Mouse (Mus musculus) midbrain, embryonic 12.5 days (tissue): ENCODE results near the gene Nt5c1a. TPM values are rescaled to one million over a fixed set of nuclear protein-coding genes. Genes with fewer than 3 reads are reported as not detected.

Experiments used
- ATAC-seq: fragments of 200-750 bp; cut with Nextera tagmentation; 2 replicates; pipeline ENCODE4 v1.8.0; 2017; ENCODE audit warnings: low read depth, moderate TSS enrichment, moderate library complexity; ENCODE audit not compliant: low FRiP score
- H3K27ac ChIP-seq: fragments of 300-500 bp; sonication (generic); replicated peaks from 2 replicates; pipeline ENCODE4 v1.5.1; 2016; ENCODE audit warnings: mild to moderate bottlenecking
- H3K27me3 ChIP-seq: fragments of 300-500 bp; sonication (generic); 2 replicates; pipeline ENCODE4 v1.6.1; 2016; ENCODE audit warnings: mild to moderate bottlenecking
- H3K36me3 ChIP-seq: fragments of 300-500 bp; sonication (generic); 2 replicates; pipeline ENCODE4 v1.6.1; 2016
- H3K4me1 ChIP-seq: fragments of 300-500 bp; sonication (generic); 2 replicates; pipeline ENCODE4 v1.6.1; 2016
- H3K4me2 ChIP-seq: fragments of 300-500 bp; sonication (generic); replicated peaks from 2 replicates; pipeline ENCODE4 v1.6.1; 2016; ENCODE audit warnings: mild to moderate bottlenecking, moderate library complexity
- H3K4me3 ChIP-seq: fragments of 300-500 bp; sonication (generic); 2 replicates; pipeline ENCODE4 v1.5.1; 2016; ENCODE audit warnings: mild to moderate bottlenecking
- H3K9ac ChIP-seq: fragments of 300-500 bp; sonication (generic); replicated peaks from 2 replicates; pipeline ENCODE4 v1.6.1; 2016; ENCODE audit warnings: mild to moderate bottlenecking, moderate library complexity
- H3K9me3 ChIP-seq: fragments of 300-500 bp; sonication (generic); 2 replicates; pipeline ENCODE4 v1.6.1; 2016; ENCODE audit warnings: mild to moderate bottlenecking
- WGBS: fragments of 180-500 bp; shearing (Covaris S2); methylation state at CpG from one replicate; pipeline ENCODE4 v1.1.7; 2016; 5-methylcytosine and 5-hydroxymethylcytosine counted together
- polyA plus RNA-seq: library from polyadenylated mRNA; unstranded; fragments of >200 nt; fragmentation: Nextera tagmentation; extraction: Ambion mirVana; gene quantifications from 2 replicates; pipeline ENCODE4 v1.2.1, GENCODE M21; 2016

Gene Nt5c1a
- polyA plus RNA-seq, 1 experiment from 2014 or later: not detected

- Histone ChIP-seq H3K9ac (no peak overlapping the region), H3K4me1 (peaks cover 26% of the 10 kb centered on the region), H3K27me3 (peaks cover 88% of the 10 kb centered on the region), H3K4me2 (no peak overlapping the region), H3K9me3 (no peaks in the 10 kb centered on the region; the same call in 1 of the 2 replicates), H3K36me3 (no peaks in the 10 kb centered on the region), H3K4me3 (no peak overlapping the region), H3K27ac (no peak overlapping the region)
- no peak for ATAC-seq
- WGBS: 71% methylated on average over 9 of the region's 9 CpGs
These were observed 34.6 kb downstream of the Nt5c1a start for GRCm38 (mm10) chr4:123235835-123236430.

GRCm38 (mm10) chr4:123236431-123237031 is 35.2 kb downstream of the Nt5c1a start:
- WGBS: 91% methylated on average over 13 of the region's 13 CpGs
- Histone ChIP-seq H3K4me2 (no peak overlapping the region), H3K4me1 (peaks cover 26% of the 10 kb centered on the region), H3K27ac (no peak overlapping the region), H3K36me3 (no peaks in the 10 kb centered on the region), H3K9me3 (no peaks in the 10 kb centered on the region; the same call in 1 of the 2 replicates), H3K9ac (no peak overlapping the region), H3K27me3 (peaks cover 92% of the 10 kb centered on the region), H3K4me3 (no peak overlapping the region)
- ATAC-seq: no peak

- 60% methylated on average over 6 of the region's 6 CpGs for WGBS
- H3K4me1 ChIP-seq: peaks cover 26% of the 10 kb centered on the region
- no peak overlapping the region for H3K27ac ChIP-seq
- no peak overlapping the region for H3K4me2 ChIP-seq
- no peak for ATAC-seq
- peaks cover 84% of the 10 kb centered on the region for H3K27me3 ChIP-seq
- H3K36me3 ChIP-seq: no peaks in the 10 kb centered on the region
- no peak overlapping the region for H3K4me3 ChIP-seq
- H3K9ac ChIP-seq: no peak overlapping the region
- H3K9me3 ChIP-seq: no peaks in the 10 kb centered on the region; the same call in 1 of the 2 replicates
These were observed 36.3 kb downstream of the Nt5c1a start for GRCm38 (mm10) chr4:123237386-123238266.

DNA sequence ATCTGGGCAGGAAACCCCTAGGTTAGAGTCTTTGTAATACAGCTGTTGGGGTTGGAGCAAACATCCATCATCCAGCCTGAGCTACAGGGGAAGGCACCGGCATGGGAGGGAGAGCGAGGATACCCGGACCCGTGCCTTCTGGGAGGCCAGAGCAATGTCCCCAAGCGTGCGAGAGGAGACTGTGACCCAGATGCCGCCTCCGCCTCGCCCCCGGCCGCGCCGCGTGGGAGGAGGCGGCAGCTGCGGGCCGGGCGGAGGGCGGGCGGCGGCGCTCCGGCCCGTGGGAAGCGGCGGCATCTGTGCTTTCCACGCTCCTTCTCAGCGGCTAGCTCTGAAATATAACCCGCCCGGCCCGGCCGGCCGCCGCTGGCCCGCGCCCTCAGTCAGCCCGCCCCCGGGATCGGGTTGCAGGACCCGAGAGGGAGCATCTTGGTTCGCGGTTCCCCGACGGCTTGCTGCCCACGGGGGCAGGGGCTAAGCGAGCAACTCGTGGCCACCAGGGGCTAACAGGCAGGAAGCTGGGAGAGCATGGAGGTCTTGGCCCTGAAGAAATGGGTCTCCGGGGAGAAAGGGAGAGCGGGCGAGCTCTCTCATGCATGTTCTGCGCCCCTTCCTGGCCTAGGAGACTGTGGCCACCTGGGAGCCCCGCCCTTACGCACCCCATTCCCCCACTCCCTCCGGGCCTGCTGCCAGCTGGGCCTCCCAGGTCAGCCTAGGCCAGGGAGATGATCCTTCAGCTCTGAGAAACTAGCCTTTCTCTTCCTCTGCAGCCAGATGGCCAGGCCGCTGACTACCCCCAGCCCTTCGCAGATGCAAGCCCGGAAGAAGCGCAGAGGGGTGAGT is 38.3 kb downstream of the Nt5c1a start:
- H3K4me1 ChIP-seq: peaks cover 19% of the 10 kb centered on the region
- H3K9ac ChIP-seq: 0 out of 2 replicates have a peak overlapping the region, but pooled peaks have one; percentile 12
- peak; percentile 58 for ATAC-seq
- H3K27ac ChIP-seq: no peak overlapping the region
- H3K4me2 ChIP-seq: peak overlapping the region; percentile 57
- WGBS: 5% methylated on average over 58 of the region's 58 CpGs
- no peaks in the 10 kb centered on the region for H3K36me3 ChIP-seq
- H3K4me3 ChIP-seq: peak overlapping the region; percentile 38
- peaks cover 65% of the 10 kb centered on the region for H3K27me3 ChIP-seq
- no peaks in the 10 kb centered on the region; the same call in 1 of the 2 replicates for H3K9me3 ChIP-seq

DNA sequence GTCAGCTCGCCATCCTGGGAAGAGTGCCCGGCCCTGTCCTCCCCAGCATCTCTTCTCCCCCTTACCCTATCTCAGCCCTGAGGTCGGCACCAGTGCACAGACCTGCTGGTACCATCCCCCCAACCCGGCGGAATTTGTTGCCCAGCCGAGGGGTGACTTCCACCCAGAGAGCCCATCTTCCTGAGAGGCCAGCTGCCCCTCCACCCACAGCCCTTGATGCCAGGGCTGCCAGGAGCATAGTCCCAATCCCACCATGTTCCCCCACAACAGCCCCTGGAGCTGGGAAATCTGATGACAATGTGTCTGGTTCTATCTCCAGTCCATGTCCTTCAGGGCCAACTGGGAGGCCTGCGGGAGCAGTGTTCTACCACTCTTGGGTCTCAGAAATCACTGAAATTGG is 44.9 kb downstream of the Nt5c1a start:
- H3K36me3 ChIP-seq: no peaks in the 10 kb centered on the region
- H3K27ac ChIP-seq: no peak overlapping the region
- no peaks in the 10 kb centered on the region for H3K9me3 ChIP-seq
- 85% methylated on average over 7 of the region's 7 CpGs for WGBS
- 0 out of 2 replicates have a peak, but pooled peaks cover 2% of the 10 kb centered on the region for H3K27me3 ChIP-seq
- no peak for ATAC-seq
- no peak overlapping the region for H3K9ac ChIP-seq
- H3K4me2 ChIP-seq: no peak overlapping the region
- H3K4me1 ChIP-seq: peaks cover 3% of the 10 kb centered on the region; the same call in 1 of the 2 replicates
- no peak overlapping the region for H3K4me3 ChIP-seq

DNA sequence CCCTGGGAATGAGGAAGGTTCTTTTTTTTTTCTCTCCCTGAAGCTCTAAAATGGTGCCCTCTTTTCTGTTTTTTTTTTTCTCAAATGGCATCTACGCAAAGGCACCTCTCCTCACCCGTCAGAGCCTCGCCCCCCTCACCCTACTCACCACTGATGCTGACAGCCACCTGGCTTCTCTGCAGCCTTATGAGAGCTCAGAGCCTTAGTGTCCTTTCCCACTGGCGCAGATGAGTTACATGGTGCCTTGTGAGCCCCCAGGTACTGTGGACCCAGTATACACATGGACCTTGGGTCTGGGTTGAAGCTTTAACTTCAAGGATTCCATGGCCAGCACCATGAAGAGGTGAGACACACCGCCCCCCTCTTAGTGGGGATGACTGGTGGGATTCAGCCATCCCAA is 45.3 kb downstream of the Nt5c1a start:
- H3K4me1 ChIP-seq: peaks cover 3% of the 10 kb centered on the region; the same call in 1 of the 2 replicates
- H3K36me3 ChIP-seq: no peaks in the 10 kb centered on the region
- H3K27ac ChIP-seq: no peak overlapping the region
- no peak overlapping the region for H3K4me3 ChIP-seq
- H3K9ac ChIP-seq: no peak overlapping the region
- H3K4me2 ChIP-seq: no peak overlapping the region
- no peaks in the 10 kb centered on the region for H3K27me3 ChIP-seq
- 91% methylated on average over 5 of the region's 5 CpGs for WGBS
- H3K9me3 ChIP-seq: no peaks in the 10 kb centered on the region
- no peak for ATAC-seq

- no peak for ATAC-seq
- Histone ChIP-seq H3K36me3 (no peaks in the 10 kb centered on the region), H3K9me3 (no peaks in the 10 kb centered on the region), H3K4me3 (no peak overlapping the region), H3K27ac (no peak overlapping the region), H3K4me2 (no peak overlapping the region), H3K4me1 (peaks cover 3% of the 10 kb centered on the region; the same call in 1 of the 2 replicates), H3K27me3 (no peaks in the 10 kb centered on the region), H3K9ac (no peak overlapping the region)
- WGBS: 67% methylated on average over 7 of the region's 7 CpGs
These were observed 46.0 kb downstream of the Nt5c1a start for GRCm38 (mm10) chr4:123247147-123247880.

GRCm38 (mm10) chr4:123248971-123249567 is 47.8 kb downstream of the Nt5c1a start:
- no peak overlapping the region for H3K4me2 ChIP-seq
- WGBS: 86% methylated on average over 7 of the region's 7 CpGs
- no peak for ATAC-seq

GRCm38 (mm10) chr4:123252214-123252613 is 50.9 kb downstream of the Nt5c1a start:
- Histone ChIP-seq H3K9me3 (no peaks in the 10 kb centered on the region), H3K4me1 (no peaks in the 10 kb centered on the region), H3K9ac (no peak overlapping the region), H3K36me3 (no peaks in the 10 kb centered on the region), H3K27ac (no peak overlapping the region), H3K27me3 (no peaks in the 10 kb centered on the region), H3K4me3 (no peak overlapping the region), H3K4me2 (no peak overlapping the region)
- 89% methylated on average over 5 of the region's 5 CpGs for WGBS
- no peak for ATAC-seq

More at GRCm38 (mm10) chr4:123248971-123249567, 47.8 kb downstream of the Nt5c1a start:
- no peaks in the 10 kb centered on the region for H3K4me1 ChIP-seq
- no peaks in the 10 kb centered on the region for H3K36me3 ChIP-seq
- no peak overlapping the region for H3K27ac ChIP-seq
- no peak overlapping the region for H3K9ac ChIP-seq
- H3K27me3 ChIP-seq: no peaks in the 10 kb centered on the region
- H3K4me3 ChIP-seq: no peak overlapping the region
- no peaks in the 10 kb centered on the region for H3K9me3 ChIP-seq

- 27% methylated on average over 5 of the region's 5 CpGs for WGBS
- Histone ChIP-seq H3K9ac (no peak overlapping the region), H3K4me1 (no peaks in the 10 kb centered on the region), H3K27me3 (no peaks in the 10 kb centered on the region), H3K4me3 (no peak overlapping the region), H3K27ac (no peak overlapping the region), H3K36me3 (no peaks in the 10 kb centered on the region), H3K9me3 (no peaks in the 10 kb centered on the region), H3K4me2 (no peak overlapping the region)
- ATAC-seq: peak; percentile 30; the same call in 1 of the 2 replicates
These were observed 53.3 kb downstream of the Nt5c1a start for GRCm38 (mm10) chr4:123254617-123255016.
